Mouse (Mus musculus): ENCODE measurements at regions not wholly inside any gene's neighbourhood (a gene's known extent, or its start where the extent isn't known, plus 50 kb on each side); places are given as distances from the start of the nearest gene placed in this dataset.
A peak's percentile ranks its signal among the peaks of the same experiment; 100 is the strongest.

DNA sequence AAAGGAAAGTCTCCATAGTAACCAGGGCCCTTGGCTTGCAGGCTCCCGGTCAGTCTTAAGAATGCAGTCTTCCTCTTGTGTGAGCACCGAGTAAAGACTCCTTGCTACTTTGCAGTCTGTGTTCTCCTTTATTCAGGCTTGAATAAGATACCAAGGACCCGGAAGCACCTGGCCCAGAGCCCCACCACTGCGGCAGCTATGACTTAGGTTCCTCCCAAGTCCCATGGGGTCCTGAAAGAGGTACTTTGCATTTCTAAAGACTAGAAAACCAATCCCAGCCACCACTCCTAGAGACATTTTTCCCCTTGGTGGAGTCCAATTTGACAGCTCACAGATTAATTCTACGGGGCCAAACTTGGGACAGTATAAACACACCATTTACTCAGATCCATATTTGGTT, 51.7 kb upstream of the Tspan11 start:
- Histone ChIP-seq H3K36me3 (ENCODE audit: control insufficient read depth, insufficient read depth, low read length) (no peaks in the 10 kb centered on the region), H3K9me3 (ENCODE audit: control insufficient read depth, low read length) (no peaks in the 10 kb centered on the region), H3K27ac (replicated peaks) (no peak overlapping the region), H3K4me3 (ENCODE audit: low read depth, low read length) (no peak overlapping the region), H3K4me2 (replicated peaks; ENCODE audit: low read depth) (no peak overlapping the region), H3K4me1 (replicated peaks; ENCODE audit: control insufficient read depth, insufficient read depth) (no peaks in the 10 kb centered on the region), H3K9ac (ENCODE audit: low read length) (no peak overlapping the region), H3K27me3 (ENCODE audit: control insufficient read depth, insufficient read depth, low read length) (no peaks in the 10 kb centered on the region)
- no peak for TF ChIP-seq CTCF (IDR thresholded peaks at IDR 0.05; ENCODE audit: low read depth)
- no peak for TF ChIP-seq EP300 (optimal IDR thresholded peaks at IDR 0.05)
- no peak for ATAC-seq (ENCODE audit: low FRiP score, low TSS enrichment)
- 72% methylated on average over 5 of the region's 5 CpGs for WGBS
- DNase-seq (ENCODE audit: low spot score), result no peak

DNA sequence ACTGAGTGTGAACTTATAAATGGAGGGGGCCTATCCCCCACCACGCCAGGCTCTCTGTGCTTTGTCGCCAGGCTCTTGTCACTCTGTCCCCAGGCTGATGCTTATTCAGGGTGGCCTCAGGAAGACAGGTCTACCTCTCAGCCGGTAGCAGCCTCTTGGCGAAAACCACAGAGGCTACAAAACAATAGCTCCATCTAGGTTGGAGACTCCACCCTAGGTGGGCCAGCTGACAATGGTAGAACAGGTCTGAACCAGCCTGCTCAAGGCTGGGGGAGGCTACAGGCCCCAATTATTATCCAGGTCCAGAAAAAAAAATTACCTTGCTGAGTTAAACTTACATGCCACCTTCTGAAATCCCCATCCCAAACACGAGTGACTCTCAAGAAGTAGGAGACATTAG, 59.0 kb upstream of the Tspan11 start:
- no peak overlapping the region for H3K27ac ChIP-seq (replicated peaks)
- no peak overlapping the region for H3K9ac ChIP-seq (ENCODE audit: low read length)
- H3K4me1 ChIP-seq (replicated peaks; ENCODE audit: control insufficient read depth, insufficient read depth), result no peaks in the 10 kb centered on the region
- H3K27me3 ChIP-seq (ENCODE audit: control insufficient read depth, insufficient read depth, low read length), result no peaks in the 10 kb centered on the region
- no peak overlapping the region for H3K4me3 ChIP-seq (ENCODE audit: low read depth, low read length)
- WGBS, result 63% methylated on average over 5 of the region's 5 CpGs
- no peaks in the 10 kb centered on the region for H3K9me3 ChIP-seq (ENCODE audit: control insufficient read depth, low read length)
- H3K36me3 ChIP-seq (ENCODE audit: control insufficient read depth, insufficient read depth, low read length), result no peaks in the 10 kb centered on the region
- no peak for ATAC-seq (ENCODE audit: low FRiP score, low TSS enrichment)
- no peak for TF ChIP-seq EP300 (optimal IDR thresholded peaks at IDR 0.05)
- TF ChIP-seq CTCF (IDR thresholded peaks at IDR 0.05; ENCODE audit: low read depth), result no peak
- no peak for DNase-seq (ENCODE audit: low spot score)
- H3K4me2 ChIP-seq (replicated peaks; ENCODE audit: low read depth), result no peak overlapping the region

DNA sequence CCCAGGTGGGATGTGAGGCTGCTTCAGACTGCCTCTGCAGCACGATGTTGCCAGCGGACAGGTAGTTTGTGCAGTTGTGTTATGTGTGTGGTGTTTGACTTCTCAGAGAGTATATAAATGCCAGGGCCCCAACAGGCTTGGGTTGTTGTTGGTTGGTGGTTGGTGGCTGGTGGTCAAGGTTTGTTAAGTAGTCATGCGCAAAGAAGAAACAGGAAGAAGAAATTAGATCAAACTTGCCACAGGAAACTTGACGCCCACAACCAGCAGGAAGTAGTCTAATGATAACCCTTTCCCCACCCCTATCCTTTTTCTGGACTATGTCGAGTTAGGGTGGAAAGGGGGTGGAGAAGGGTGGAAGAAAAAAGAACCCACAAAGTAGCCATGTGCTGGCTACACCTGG, 56.2 kb upstream of the Prmt8 start:
- H3K4me2 ChIP-seq (replicated peaks; ENCODE audit: low read depth), result no peak overlapping the region
- TF ChIP-seq CTCF (IDR thresholded peaks at IDR 0.05; ENCODE audit: low read depth) (no peak), EP300 (optimal IDR thresholded peaks at IDR 0.05) (no peak)
- H3K9me3 ChIP-seq (ENCODE audit: control insufficient read depth, low read length), result no peaks in the 10 kb centered on the region
- H3K4me1 ChIP-seq (replicated peaks; ENCODE audit: control insufficient read depth, insufficient read depth), result no peaks in the 10 kb centered on the region
- 70% methylated on average over 5 of the region's 5 CpGs for WGBS
- no peaks in the 10 kb centered on the region for H3K27me3 ChIP-seq (ENCODE audit: control insufficient read depth, insufficient read depth, low read length)
- no peak overlapping the region for H3K27ac ChIP-seq (replicated peaks)
- ATAC-seq (ENCODE audit: low FRiP score, low TSS enrichment) (no peak), DNase-seq (ENCODE audit: low spot score) (no peak)
- no peak overlapping the region for H3K9ac ChIP-seq (ENCODE audit: low read length)
- H3K36me3 ChIP-seq (ENCODE audit: control insufficient read depth, insufficient read depth, low read length), result no peaks in the 10 kb centered on the region
- no peak overlapping the region for H3K4me3 ChIP-seq (ENCODE audit: low read depth, low read length)

DNA sequence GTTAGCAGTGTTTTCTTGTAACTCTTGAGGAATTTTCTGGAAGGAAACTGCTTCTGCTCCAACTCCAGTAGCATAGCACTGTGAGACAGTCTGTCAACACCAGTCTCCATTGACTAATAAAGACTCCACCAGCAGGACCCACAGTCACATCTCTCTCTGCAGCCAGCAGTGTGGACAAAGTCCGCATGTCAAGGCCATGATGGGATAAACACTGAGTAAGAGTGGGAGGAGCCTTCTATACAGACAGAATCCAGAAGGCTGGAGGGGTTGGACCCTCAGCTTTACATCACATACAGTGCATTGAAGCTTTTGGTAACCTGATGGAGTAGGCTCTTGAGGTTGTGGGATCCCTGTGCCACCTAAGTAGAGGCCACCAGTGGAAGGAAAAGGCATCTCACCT, 54.4 kb upstream of the Prmt8 start:
- WGBS, result 16% methylated on average over 1 of the region's 1 CpGs
- no peak for TF ChIP-seq CTCF (IDR thresholded peaks at IDR 0.05; ENCODE audit: low read depth)
- TF ChIP-seq EP300 (optimal IDR thresholded peaks at IDR 0.05), result no peak
- ATAC-seq (ENCODE audit: low FRiP score, low TSS enrichment), result no peak

DNA sequence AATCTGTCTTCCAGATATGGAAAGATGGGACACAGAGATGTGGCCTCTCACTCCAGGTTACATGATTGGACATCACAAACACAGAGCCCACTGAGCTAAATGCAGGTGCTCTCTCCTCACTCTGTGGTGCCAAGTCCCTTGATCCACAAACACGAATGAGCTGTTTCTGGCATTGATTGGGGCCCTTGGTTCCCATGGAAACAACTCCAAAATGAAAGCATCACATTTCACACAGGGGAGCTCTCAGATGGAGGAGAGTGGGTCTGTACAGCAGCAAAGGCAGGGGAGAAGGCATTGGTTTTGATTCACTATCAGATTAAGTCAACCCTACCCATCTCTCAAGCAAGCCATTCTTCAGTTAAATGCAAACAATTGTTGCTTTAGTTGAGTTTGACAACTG, 51.3 kb upstream of the Prmt8 start:
- H3K4me2 ChIP-seq (replicated peaks; ENCODE audit: low read depth), result no peak overlapping the region
- no peaks in the 10 kb centered on the region for H3K36me3 ChIP-seq (ENCODE audit: control insufficient read depth, insufficient read depth, low read length)
- TF ChIP-seq CTCF (IDR thresholded peaks at IDR 0.05; ENCODE audit: low read depth) (no peak), EP300 (optimal IDR thresholded peaks at IDR 0.05) (no peak)
- no peak overlapping the region for H3K9ac ChIP-seq (ENCODE audit: low read length)
- no peak for ATAC-seq (ENCODE audit: low FRiP score, low TSS enrichment)
- H3K27me3 ChIP-seq (ENCODE audit: control insufficient read depth, insufficient read depth, low read length), result no peaks in the 10 kb centered on the region
- DNase-seq (ENCODE audit: low spot score), result no peak
- H3K9me3 ChIP-seq (ENCODE audit: control insufficient read depth, low read length), result no peaks in the 10 kb centered on the region
- no peaks in the 10 kb centered on the region for H3K4me1 ChIP-seq (replicated peaks; ENCODE audit: control insufficient read depth, insufficient read depth)
- 11% methylated on average over 1 of the region's 1 CpGs for WGBS
- no peak overlapping the region for H3K27ac ChIP-seq (replicated peaks)
- no peak overlapping the region for H3K4me3 ChIP-seq (ENCODE audit: low read depth, low read length)

More for the DNA sequence above, 54.4 kb upstream of the Prmt8 start:
- H3K27me3 ChIP-seq (ENCODE audit: control insufficient read depth, insufficient read depth, low read length), result no peaks in the 10 kb centered on the region
- H3K4me1 ChIP-seq (replicated peaks; ENCODE audit: control insufficient read depth, insufficient read depth), result no peaks in the 10 kb centered on the region
- H3K9ac ChIP-seq (ENCODE audit: low read length), result no peak overlapping the region
- no peaks in the 10 kb centered on the region for H3K36me3 ChIP-seq (ENCODE audit: control insufficient read depth, insufficient read depth, low read length)
- no peak overlapping the region for H3K27ac ChIP-seq (replicated peaks)
- H3K4me2 ChIP-seq (replicated peaks; ENCODE audit: low read depth), result no peak overlapping the region
- peak; percentile 16 for DNase-seq (ENCODE audit: low spot score)
- H3K9me3 ChIP-seq (ENCODE audit: control insufficient read depth, low read length), result no peaks in the 10 kb centered on the region
- no peak overlapping the region for H3K4me3 ChIP-seq (ENCODE audit: low read depth, low read length)
